Mouse (Mus musculus): ENCODE results near the gene Shtn1.

Gene Shtn1

GRCm38 (mm10) chr19:58970826-58971225 is 105.1 kb downstream of the Shtn1 start:
- DNase-seq (ENCODE audit: low spot score): no peak

GRCm38 (mm10) chr19:58968731-58969506 is 107.0 kb downstream of the Shtn1 start:
- DNase-seq (ENCODE audit: low spot score): no peak

GRCm38 (mm10) chr19:58963011-58963410 is 112.9 kb downstream of the Shtn1 start:
- no peak for DNase-seq (ENCODE audit: low spot score)

- no peak for DNase-seq (ENCODE audit: low spot score)
Observed at GRCm38 (mm10) chr19:58954779-58955178, 121.1 kb downstream of the Shtn1 start.

GRCm38 (mm10) chr19:58952236-58952635 is 123.7 kb downstream of the Shtn1 start:
- no peak for DNase-seq (ENCODE audit: low spot score)

GRCm38 (mm10) chr19:58951521-58951920 is 124.4 kb downstream of the Shtn1 start:
- no peak for DNase-seq (ENCODE audit: low spot score)

GRCm38 (mm10) chr19:58945959-58946358 is 129.9 kb downstream of the Shtn1 start:
- DNase-seq (ENCODE audit: low spot score): no peak

GRCm38 (mm10) chr19:58942841-58943828 is 132.8 kb downstream of the Shtn1 start, which contains the start of the genes Eno4 and Hspa12a:
TSS of gene Eno4 (plus strand) at chr19:58943425.
TSS of gene Hspa12a (minus strand) at chr19:58943654.
- peak; percentile 94 for DNase-seq (ENCODE audit: low spot score)

GRCm38 (mm10) chr19:58933062-58933461 is 142.8 kb downstream of the Shtn1 start:
- no peak for DNase-seq (ENCODE audit: low spot score)

- DNase-seq (ENCODE audit: low spot score): no peak
Observed at GRCm38 (mm10) chr19:58931081-58931800, 144.7 kb downstream of the Shtn1 start.

Measured in ovary, postnatal 14 days (tissue).